Mouse (Mus musculus) hindbrain, embryonic 14.5 days (tissue): Measurements from ENCODE around the gene Calm1. TPM values are rescaled to one million over a fixed set of nuclear protein-coding genes. Genes with fewer than 3 reads are reported as not detected.
A peak's percentile ranks its signal among the peaks of the same experiment; 100 is the strongest.
"Not testable (repeated sequence)": the region's sequence is repeated elsewhere in the genome, so short reads cannot be mapped to it uniquely, and the experiment has no call there.

Experiments used
- ATAC-seq: fragments of 200-750 bp; cut with Nextera tagmentation; 2 replicates; pipeline ENCODE4 v1.8.0; 2017; ENCODE audit warnings: moderate number of reproducible peaks, mild to moderate bottlenecking, moderate TSS enrichment, moderate library complexity; ENCODE audit not compliant: low FRiP score
- DNase-seq: peaks from one replicate; pipeline ENCODE4 v3.0.0-alpha.2; 2015; ENCODE audit warnings: low spot score
- H3K27ac ChIP-seq: fragments of 300-500 bp; sonication (generic); 2 replicates; pipeline ENCODE4 v1.5.1; 2014; ENCODE audit warnings: mild to moderate bottlenecking, moderate library complexity
- H3K27me3 ChIP-seq: fragments of 300-500 bp; sonication (generic); 2 replicates; pipeline ENCODE4 v1.6.1; 2014; ENCODE audit warnings: mild to moderate bottlenecking, low read length, mixed read lengths; ENCODE audit not compliant: control insufficient read depth, insufficient read depth
- H3K36me3 ChIP-seq: fragments of 300-500 bp; sonication (generic); replicated peaks from 2 replicates; pipeline ENCODE4 v1.6.1; 2014; ENCODE audit not compliant: control insufficient read depth, insufficient read depth
- H3K4me1 ChIP-seq: fragments of 300-500 bp; sonication (generic); replicated peaks from 2 replicates; pipeline ENCODE4 v1.6.1; 2014; ENCODE audit warnings: antibody characterized with exemption, low read length, mixed read lengths; ENCODE audit not compliant: control insufficient read depth, insufficient read depth
- H3K4me2 ChIP-seq: fragments of 300-500 bp; sonication (generic); replicated peaks from 2 replicates; pipeline ENCODE4 v1.6.1; 2014; ENCODE audit warnings: mild to moderate bottlenecking, moderate library complexity
- H3K4me3 ChIP-seq: fragments of 300-500 bp; sonication (generic); replicated peaks from 2 replicates; pipeline ENCODE4 v1.5.1; 2014; ENCODE audit warnings: mild to moderate bottlenecking, low read length
- H3K9ac ChIP-seq: fragments of 300-500 bp; sonication (generic); 2 replicates; pipeline ENCODE4 v1.6.1; 2014
- H3K9me3 ChIP-seq: fragments of 300-500 bp; sonication (generic); 2 replicates; pipeline ENCODE4 v1.6.1; 2016; ENCODE audit warnings: low read length; ENCODE audit not compliant: control insufficient read depth
- WGBS: fragments of 180-500 bp; shearing (Covaris S2); extraction: QIAGEN DNeasy Blood & Tissue Kit; methylation state at CpG from one replicate; pipeline ENCODE4 v1.1.7; 2014; 5-methylcytosine and 5-hydroxymethylcytosine counted together
- polyA plus RNA-seq: library from polyadenylated mRNA; unstranded; fragments of >200 nt; fragmentation: Nextera tagmentation; extraction: Ambion mirVana; gene quantifications from 2 replicates; pipeline ENCODE4 v1.2.1, GENCODE M21; 2014

Gene Calm1
- polyA plus RNA-seq, 1 experiment from 2014 or later, result 2,705 TPM

- H3K9me3 ChIP-seq, result peaks cover 7% of the 10 kb centered on the region; the same call in 1 of the 2 replicates
- no peak for ATAC-seq
- no peak overlapping the region for H3K4me3 ChIP-seq
- no peak overlapping the region for H3K9ac ChIP-seq
- H3K4me1 ChIP-seq, result no peaks in the 10 kb centered on the region
- H3K27ac ChIP-seq, result no peak overlapping the region
- H3K36me3 ChIP-seq, result peaks cover 28% of the 10 kb centered on the region
- H3K27me3 ChIP-seq, result no peaks in the 10 kb centered on the region
- WGBS, result 61% methylated on average over 2 of the region's 2 CpGs
- DNase-seq, result no peak
- no peak overlapping the region for H3K4me2 ChIP-seq
These were observed 13.9 kb downstream of the Calm1 start for GRCm38 (mm10) chr12:100213162-100213561.

DNA sequence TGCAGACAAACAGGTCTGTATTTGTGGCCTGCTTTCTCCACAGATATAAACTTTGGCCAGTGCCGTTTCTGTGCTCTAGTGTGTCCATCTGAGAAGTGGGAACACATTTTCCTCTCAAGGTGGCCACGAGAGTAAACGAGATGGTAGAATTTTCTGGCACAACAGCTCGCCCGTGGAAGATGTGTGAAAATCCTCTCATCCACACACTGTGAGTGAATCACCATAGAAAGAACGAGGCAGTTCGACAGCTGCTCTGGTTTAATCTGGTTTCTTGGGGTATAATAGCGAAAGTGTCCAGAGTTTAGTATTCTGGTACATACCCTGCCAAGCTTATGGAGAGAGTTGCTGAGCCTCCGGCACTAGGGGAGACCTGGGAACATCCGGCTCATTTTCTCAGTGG, 14.9 kb downstream of the Calm1 start:
- ATAC-seq, result no peak
- H3K9ac ChIP-seq, result no peak overlapping the region
- no peak overlapping the region for H3K4me2 ChIP-seq
- peaks cover 18% of the 10 kb centered on the region for H3K36me3 ChIP-seq
- peaks cover 7% of the 10 kb centered on the region; the same call in 1 of the 2 replicates for H3K9me3 ChIP-seq
- no peaks in the 10 kb centered on the region for H3K27me3 ChIP-seq
- H3K27ac ChIP-seq, result no peak overlapping the region
- H3K4me3 ChIP-seq, result no peak overlapping the region
- no peaks in the 10 kb centered on the region for H3K4me1 ChIP-seq
- no peak for DNase-seq
- 97% methylated on average over 10 of the region's 10 CpGs for WGBS

DNA sequence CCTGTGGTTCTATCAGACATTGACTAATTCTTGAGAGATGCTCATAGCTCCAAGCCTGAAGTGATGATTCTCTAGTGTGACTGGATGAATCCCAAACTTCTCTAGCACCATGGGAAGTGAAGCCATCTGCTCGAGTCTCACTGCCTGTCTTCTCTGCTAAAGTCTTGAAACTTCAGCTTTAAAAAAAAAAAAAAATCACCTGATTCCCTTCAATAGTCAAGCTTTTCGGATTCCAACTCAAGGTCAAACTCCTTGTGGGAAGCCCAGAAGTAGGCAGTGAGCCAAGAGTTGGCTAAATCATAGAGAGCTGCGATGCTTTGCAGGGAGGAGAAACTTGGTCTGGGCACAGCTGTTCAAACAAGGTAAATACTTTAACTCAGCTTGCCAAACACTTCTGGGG, 15.5 kb downstream of the Calm1 start:
- H3K4me1 ChIP-seq, result no peaks in the 10 kb centered on the region
- H3K4me3 ChIP-seq, result no peak overlapping the region
- no peaks in the 10 kb centered on the region for H3K27me3 ChIP-seq
- peaks cover 7% of the 10 kb centered on the region; the same call in 1 of the 2 replicates for H3K9me3 ChIP-seq
- no peak overlapping the region for H3K4me2 ChIP-seq
- no peak overlapping the region for H3K27ac ChIP-seq
- DNase-seq (no peak), ATAC-seq (no peak)
- H3K9ac ChIP-seq, result no peak overlapping the region
- WGBS, result 82% methylated on average over 3 of the region's 3 CpGs
- peaks cover 13% of the 10 kb centered on the region for H3K36me3 ChIP-seq

DNA sequence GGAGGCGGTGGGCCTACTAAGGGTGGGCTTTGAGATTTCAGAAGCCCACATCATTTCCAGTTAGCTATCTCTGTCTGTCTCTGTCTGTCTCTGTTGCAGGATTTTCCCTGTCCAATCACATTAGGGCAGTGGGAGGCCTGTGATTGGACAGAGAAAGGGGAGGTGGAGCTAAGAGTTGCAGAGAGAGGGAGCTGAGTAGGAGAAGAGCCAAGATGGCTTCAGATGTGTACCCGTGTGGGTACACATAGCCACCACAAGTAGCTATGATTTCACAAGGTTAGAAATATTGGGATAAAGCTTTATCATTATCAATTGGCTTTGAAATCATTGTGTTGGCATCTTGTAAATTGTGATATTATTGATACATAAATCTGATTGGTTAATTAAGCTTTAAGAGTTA, 17.9 kb downstream of the Calm1 start:
- WGBS, result 92% methylated on average over 2 of the region's 2 CpGs
- H3K27me3 ChIP-seq, ATAC-seq, H3K9me3 ChIP-seq, H3K4me3 ChIP-seq, H3K27ac ChIP-seq, DNase-seq, H3K36me3 ChIP-seq, H3K4me2 ChIP-seq, H3K4me1 ChIP-seq, H3K9ac ChIP-seq: not testable (repeated sequence)

DNA sequence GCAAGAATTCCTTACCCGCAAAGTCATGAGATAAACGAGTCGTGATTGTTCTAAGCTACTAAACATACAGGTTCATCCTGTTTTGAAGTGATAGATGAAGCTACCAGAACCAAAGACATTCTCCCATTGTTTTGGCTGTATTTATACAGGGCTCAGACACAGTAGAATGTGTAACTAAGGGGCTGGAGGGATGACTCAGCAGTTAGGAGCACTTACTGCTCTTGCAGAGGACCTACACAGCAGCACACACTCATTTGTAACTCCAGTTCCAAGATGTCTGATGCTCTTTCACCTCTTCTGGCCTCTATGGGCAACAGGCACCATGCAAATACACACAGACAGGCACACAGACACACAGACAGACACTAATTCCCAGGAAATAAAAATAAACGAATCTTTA, 20.8 kb downstream of the Calm1 start:
- no peak for ATAC-seq
- Histone ChIP-seq H3K9me3 (no peaks in the 10 kb centered on the region), H3K36me3 (no peaks in the 10 kb centered on the region), H3K4me2 (no peak overlapping the region), H3K27ac (no peak overlapping the region), H3K27me3 (no peaks in the 10 kb centered on the region), H3K4me3 (no peak overlapping the region), H3K9ac (no peak overlapping the region), H3K4me1 (peaks cover 21% of the 10 kb centered on the region)
- 84% methylated on average over 4 of the region's 4 CpGs for WGBS
- no peak for DNase-seq

DNA sequence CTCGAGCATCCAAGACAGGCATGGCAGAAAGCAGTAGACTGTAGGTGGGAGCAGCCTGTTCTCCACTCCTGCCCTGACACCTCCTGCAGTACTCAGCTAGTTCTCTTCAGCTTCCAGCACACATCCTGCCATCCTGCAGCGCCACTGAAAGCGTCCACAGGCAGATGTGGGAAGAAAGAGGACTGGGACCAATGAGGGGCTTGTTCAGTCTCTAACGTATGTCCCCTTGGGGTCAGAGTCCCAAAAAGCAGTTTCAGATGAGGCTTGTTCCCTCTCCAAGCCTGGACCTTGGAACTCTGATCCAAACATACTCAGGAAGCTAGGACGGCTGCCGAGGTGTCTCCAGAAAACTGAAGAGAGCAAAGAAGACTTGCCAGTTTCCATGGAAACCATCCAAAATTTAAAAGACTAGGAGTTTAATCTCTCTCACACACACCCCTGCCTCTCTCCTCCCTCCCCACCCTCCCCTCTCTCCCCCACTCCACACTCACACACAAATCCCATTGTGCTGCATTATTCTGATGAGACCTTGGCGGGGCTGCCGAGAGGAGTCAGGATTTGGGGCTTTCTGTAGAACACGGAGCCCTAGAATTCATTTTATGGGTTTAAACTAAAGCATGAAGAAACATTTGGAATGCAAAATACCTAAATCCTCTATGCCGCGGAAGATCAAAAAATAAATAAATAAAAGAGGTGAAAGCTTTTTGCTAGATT, 22.5 kb downstream of the Calm1 start:
- H3K9ac ChIP-seq, result no peak overlapping the region
- H3K4me2 ChIP-seq, result 0 out of 2 replicates have a peak overlapping the region, but pooled peaks have one; percentile 18
- DNase-seq (peak; percentile 44), ATAC-seq (peak; percentile 70)
- no peaks in the 10 kb centered on the region for H3K36me3 ChIP-seq
- peaks cover 29% of the 10 kb centered on the region for H3K4me1 ChIP-seq
- 24% methylated on average over 11 of the region's 11 CpGs for WGBS
- no peaks in the 10 kb centered on the region for H3K27me3 ChIP-seq
- no peaks in the 10 kb centered on the region for H3K9me3 ChIP-seq
- H3K27ac ChIP-seq, result 0 out of 2 replicates have a peak overlapping the region, but pooled peaks have one; percentile 14
- H3K4me3 ChIP-seq, result no peak overlapping the region

GRCm38 (mm10) chr12:100222322-100222993, 23.2 kb downstream of the Calm1 start:
- Histone ChIP-seq H3K4me1 (peaks cover 33% of the 10 kb centered on the region), H3K27ac (no peak overlapping the region), H3K9me3 (no peaks in the 10 kb centered on the region), H3K9ac (no peak overlapping the region), H3K36me3 (no peaks in the 10 kb centered on the region), H3K27me3 (no peaks in the 10 kb centered on the region), H3K4me2 (0 out of 2 replicates have a peak overlapping the region, but pooled peaks have one; percentile 18), H3K4me3 (no peak overlapping the region)
- DNase-seq (no peak), ATAC-seq (0 out of 2 replicates have a peak, but pooled peaks have one; percentile 38)
- 75% methylated on average over 13 of the region's 13 CpGs for WGBS

- DNase-seq (no peak), ATAC-seq (no peak)
These were observed 24.3 kb downstream of the Calm1 start for GRCm38 (mm10) chr12:100223531-100223930.

GRCm38 (mm10) chr12:100225196-100225595, 26.0 kb downstream of the Calm1 start:
- no peak overlapping the region for H3K27ac ChIP-seq
- no peak overlapping the region for H3K4me3 ChIP-seq
- no peaks in the 10 kb centered on the region for H3K9me3 ChIP-seq
- no peak overlapping the region for H3K4me2 ChIP-seq
- WGBS, result 89% methylated on average over 4 of the region's 4 CpGs
- H3K4me1 ChIP-seq, result peaks cover 48% of the 10 kb centered on the region
- H3K36me3 ChIP-seq, result no peaks in the 10 kb centered on the region
- no peaks in the 10 kb centered on the region for H3K27me3 ChIP-seq
- no peak overlapping the region for H3K9ac ChIP-seq
- no peak for ATAC-seq
- DNase-seq, result no peak

More at GRCm38 (mm10) chr12:100223531-100223930, 24.3 kb downstream of the Calm1 start:
- WGBS, result 70% methylated on average over 8 of the region's 8 CpGs
- Histone ChIP-seq H3K4me3 (no peak overlapping the region), H3K36me3 (no peaks in the 10 kb centered on the region), H3K9me3 (no peaks in the 10 kb centered on the region), H3K4me1 (peaks cover 44% of the 10 kb centered on the region), H3K9ac (no peak overlapping the region), H3K4me2 (no peak overlapping the region), H3K27me3 (no peaks in the 10 kb centered on the region), H3K27ac (no peak overlapping the region)
